Mouse (Mus musculus): ENCODE measurements around the gene Hoxa6.

DNA sequence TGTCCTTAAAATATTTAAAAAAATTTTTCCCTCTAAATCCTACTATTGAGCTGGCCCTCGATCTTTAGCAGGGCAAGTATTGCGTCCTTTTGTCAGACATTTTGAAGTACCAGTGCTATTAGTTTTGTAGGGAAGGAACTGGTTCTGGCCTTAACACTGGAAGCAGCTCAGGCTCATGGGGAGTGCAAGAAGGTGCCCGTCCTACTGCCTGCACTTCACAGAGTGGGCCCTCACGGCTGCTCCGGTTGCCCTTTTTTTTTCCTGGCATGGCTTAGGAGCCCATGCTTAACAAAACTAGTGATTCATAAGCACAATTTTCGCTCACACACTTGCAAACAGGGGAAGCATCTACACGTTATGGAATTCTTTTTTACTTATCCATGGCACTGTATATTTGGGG lies 30.5 kb upstream of the Hoxa6 start:
- TF ChIP-seq CTCF (conservative IDR thresholded peaks at IDR 0.05; ENCODE audit: low read length): no peak
- TF ChIP-seq NANOG (IDR thresholded peaks at IDR 0.05; ENCODE audit: borderline replicate concordance, low read length): no peak
- TF ChIP-seq POU5F1 (IDR thresholded peaks at IDR 0.05; ENCODE audit: borderline replicate concordance, low read length): no peak
